Mouse (Mus musculus) heart, postnatal 10 days (tissue): ENCODE results near the gene Isg20l2. TPM values are rescaled to one million over a fixed set of nuclear protein-coding genes. Genes with fewer than 3 reads are reported as not detected.
A peak's percentile ranks its signal among the peaks of the same experiment; 100 is the strongest.
"Not testable (repeated sequence)": the region's sequence is repeated elsewhere in the genome, so short reads cannot be mapped to it uniquely, and the experiment has no call there.

Experiments used
- DNase-seq, 2 experiments: peaks; one replicate each; pipeline ENCODE4 v3.0.0; 2021
- intact Hi-C: fragments of 180-260 bp; cut with DNase I; formaldehyde crosslinking; loops from one replicate; pipeline ENCODE4 v1.15.1; 2025
- total RNA-seq, 2 experiments: library from RNA; stranded (reverse); gene quantifications; 2 replicates each; pipeline ENCODE4 v1.2.3; 2021

Isg20l2 gene
- 10 to 100 TPM; 16.2 to 18.9 TPM for total RNA-seq

DNA sequence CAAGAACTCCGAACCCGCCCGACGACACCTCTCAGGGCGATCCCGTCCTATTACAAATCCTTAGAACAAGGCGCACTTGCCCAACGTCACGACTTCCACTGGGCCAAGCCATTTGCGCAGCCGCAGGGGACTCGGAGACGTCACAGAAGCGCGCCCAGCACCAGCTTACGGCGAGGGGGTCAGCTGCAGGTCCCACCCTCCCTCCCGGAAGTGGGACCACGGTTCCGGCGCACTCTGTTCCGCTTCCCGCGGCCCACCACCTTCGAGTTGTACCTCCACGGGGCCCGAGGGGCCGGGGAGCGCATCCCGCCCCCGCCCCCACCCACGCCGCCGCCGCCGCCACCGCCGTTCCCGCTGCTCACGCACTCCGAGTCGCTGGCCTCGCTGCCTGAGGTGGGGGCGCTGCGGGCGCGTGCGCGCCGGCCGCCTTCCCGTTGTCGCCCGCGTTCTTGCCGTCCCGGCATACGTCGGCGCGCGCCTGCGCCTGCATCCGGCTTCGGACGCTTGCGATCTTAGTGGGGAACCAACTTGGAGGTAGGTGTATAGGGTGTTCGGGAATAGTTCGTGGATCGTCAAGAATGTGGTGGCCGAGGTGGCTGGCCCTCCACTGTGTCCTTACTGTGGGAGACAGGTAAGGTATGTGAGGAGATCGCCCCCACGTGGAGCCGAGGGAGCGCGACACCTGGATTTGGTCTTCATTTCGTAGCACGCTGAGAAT is at the start of gene Isg20l2, which contains the start of gene Rrnad1:
Gene Isg20l2, plus strand, starts transcription at position 237 of the 718 bp plus-strand sequence.
Gene Rrnad1, minus strand, starts transcription at position 640 of the 718 bp plus-strand sequence.
- intact Hi-C loops, result no loop called here
- DNase-seq, result peak; percentile 98 to 99

DNA sequence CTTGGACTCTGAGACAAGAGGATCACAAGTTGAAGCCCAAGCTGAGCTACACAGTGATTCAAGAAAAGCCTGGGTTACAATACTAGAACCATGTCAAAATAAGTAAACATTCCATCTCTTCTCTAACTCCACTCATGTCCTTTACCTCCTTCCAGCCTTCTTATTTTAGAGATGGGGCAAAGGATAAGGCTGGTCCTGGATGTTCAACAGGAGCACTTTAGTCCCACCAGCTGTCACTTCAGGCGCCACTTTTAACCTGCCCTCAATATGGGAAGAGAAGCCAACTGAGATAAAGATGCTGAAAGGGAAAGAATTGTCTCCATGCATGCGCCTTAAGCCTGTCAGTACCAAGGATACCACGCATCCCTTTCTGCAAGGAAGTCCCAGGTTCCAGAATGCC is 45.8 kb upstream of the Isg20l2 start:
- intact Hi-C loops, result no loop called here
- DNase-seq, result no peak

- peak; percentile 44 to 62 for DNase-seq
- intact Hi-C loops, result no loop called here
These were observed 45.3 kb upstream of the Isg20l2 start for GRCm38 (mm10) chr3:87884708-87885251.

- intact Hi-C loops, result loop anchor here (2.0 kb wide), 1 partner anchor 19 kb away; no protein-coding TSS in a partner anchor
- peak; percentile 95 to 96 for DNase-seq
These were observed 44.7 kb upstream of the Isg20l2 start, which contains the start of gene Prcc for GRCm38 (mm10) chr3:87885281-87886003. Prcc (minus strand) TSS chr3:87885608.

DNA sequence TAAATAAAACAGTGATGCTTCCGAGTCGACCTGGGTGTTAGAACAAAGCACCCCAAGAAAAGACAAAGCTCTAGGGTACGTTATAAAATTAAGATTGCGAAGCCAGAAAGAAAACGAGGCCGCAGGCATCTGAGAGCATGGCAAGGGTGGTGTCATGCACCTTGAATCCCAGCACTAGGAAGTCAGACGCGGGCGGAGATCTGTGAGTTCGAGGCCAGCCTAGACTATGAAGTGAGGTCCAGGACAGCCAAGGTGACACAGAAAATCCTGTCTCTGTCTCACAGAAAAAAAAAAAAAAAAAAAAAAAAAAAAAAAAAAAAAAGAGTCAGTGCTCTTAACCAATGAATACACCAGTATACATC is 44.1 kb upstream of the Isg20l2 start:
- no peak for DNase-seq
- intact Hi-C loops, result loop anchor here (2.0 kb wide), 1 partner anchor 19 kb away; no protein-coding TSS in a partner anchor

- DNase-seq, result no peak
- intact Hi-C loops, result loop anchor here (2.0 kb wide), 1 partner anchor 18 kb away; no protein-coding TSS in a partner anchor
These were observed 43.7 kb upstream of the Isg20l2 start for GRCm38 (mm10) chr3:87886416-87886815.

- intact Hi-C loops, result loop anchor here (2.0 kb wide), 1 partner anchor 17 kb away; no protein-coding TSS in a partner anchor
- not testable (repeated sequence) for DNase-seq
These were observed 42.7 kb upstream of the Isg20l2 start for GRCm38 (mm10) chr3:87887400-87887799.

DNA sequence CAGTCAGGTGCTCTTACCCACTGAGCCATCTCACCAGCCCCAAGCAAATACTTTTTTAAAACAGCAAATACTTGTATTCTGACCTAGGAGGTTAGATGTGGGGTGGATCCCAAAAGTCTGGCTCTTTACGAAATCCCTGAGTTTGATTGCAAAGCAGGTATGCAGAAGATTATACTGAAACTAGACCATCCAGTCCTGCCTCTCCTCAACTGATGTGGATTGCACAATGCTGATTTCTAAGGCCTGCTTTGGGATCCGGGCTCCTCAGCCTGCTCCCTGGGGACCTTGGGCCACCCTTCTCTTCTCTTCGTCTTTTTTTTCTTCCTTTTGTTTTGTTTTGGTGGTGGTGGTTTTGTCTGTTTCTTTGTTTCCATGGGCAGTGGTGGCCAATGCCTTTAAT is 38.6 kb upstream of the Isg20l2 start:
- no peak for DNase-seq
- intact Hi-C loops, result no loop called here

GRCm38 (mm10) chr3:87893367-87893905 is 36.7 kb upstream of the Isg20l2 start:
- no peak for DNase-seq
- intact Hi-C loops, result no loop called here

DNA sequence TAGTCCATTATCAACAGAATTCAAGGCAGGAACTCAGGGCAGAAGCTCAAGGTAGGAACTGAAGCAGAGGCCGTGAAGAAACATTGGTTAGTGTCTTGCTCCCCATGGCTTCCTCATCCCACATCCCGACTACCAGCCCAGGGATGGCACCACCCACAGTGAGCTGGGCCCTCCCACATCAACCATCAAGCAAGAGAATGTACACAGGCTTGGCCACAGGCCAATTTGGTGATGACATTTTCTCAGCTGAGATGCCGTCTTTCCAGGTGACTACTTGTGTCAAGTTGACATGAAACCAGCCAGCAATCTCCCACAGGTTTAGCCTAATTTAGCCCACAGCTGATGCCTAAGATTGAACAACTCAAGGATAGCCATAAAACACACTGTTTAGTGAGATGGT is 30.8 kb upstream of the Isg20l2 start:
- no peak for DNase-seq
- intact Hi-C loops, result no loop called here

- intact Hi-C loops, result no loop called here
These were observed 30.3 kb upstream of the Isg20l2 start for GRCm38 (mm10) chr3:87899776-87900175.

GRCm38 (mm10) chr3:87901036-87901624 is 29.0 kb upstream of the Isg20l2 start:
- intact Hi-C loops, result no loop called here

More at GRCm38 (mm10) chr3:87899776-87900175, 30.3 kb upstream of the Isg20l2 start:
- DNase-seq, result no peak

DNA sequence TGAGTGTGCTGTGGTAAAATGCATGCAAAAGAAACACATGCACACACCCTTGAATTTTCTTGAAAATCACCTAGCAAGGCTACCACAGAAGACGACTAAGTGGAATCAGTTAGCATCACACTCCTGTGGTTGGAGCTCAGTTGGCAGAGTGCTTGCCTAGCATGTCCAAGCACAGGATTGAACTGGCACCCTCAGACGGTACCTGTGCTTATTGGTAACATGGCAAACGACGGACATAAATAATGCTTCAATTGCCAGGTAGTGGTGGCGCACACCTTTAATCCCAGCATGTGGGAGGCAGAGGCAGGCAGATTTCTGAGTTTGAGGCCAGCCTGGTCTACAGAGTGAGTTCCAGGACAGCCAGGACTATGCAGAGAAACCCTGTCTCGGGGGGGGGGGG is 28.2 kb upstream of the Isg20l2 start:
- intact Hi-C loops, DNase-seq: not testable (repeated sequence)

More at GRCm38 (mm10) chr3:87901036-87901624, 29.0 kb upstream of the Isg20l2 start:
- DNase-seq, result no peak

DNA sequence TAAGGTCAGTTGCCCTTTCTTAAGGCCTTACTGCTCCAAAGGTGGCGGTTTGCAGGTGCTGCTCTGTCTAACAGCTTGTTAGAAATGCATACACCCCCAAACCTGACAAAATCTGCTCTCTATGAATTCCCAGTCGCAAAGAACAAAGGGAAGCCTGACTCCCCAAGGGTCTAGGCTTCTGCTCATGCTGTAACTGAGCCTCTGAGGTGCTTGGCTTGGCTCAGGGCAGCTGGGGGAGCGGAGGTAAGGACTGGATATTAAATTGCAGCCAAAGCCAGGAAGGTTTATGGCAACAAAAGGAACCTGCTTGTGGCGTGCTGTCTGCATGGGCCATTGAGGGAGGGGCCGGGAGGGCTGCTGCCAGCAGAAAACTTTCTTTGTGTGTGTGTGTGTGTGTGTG is 26.3 kb upstream of the Isg20l2 start:
- intact Hi-C loops, result loop anchor here (2.0 kb wide), 1 partner anchor 17 kb away; no protein-coding TSS in a partner anchor
- no peak for DNase-seq

DNA sequence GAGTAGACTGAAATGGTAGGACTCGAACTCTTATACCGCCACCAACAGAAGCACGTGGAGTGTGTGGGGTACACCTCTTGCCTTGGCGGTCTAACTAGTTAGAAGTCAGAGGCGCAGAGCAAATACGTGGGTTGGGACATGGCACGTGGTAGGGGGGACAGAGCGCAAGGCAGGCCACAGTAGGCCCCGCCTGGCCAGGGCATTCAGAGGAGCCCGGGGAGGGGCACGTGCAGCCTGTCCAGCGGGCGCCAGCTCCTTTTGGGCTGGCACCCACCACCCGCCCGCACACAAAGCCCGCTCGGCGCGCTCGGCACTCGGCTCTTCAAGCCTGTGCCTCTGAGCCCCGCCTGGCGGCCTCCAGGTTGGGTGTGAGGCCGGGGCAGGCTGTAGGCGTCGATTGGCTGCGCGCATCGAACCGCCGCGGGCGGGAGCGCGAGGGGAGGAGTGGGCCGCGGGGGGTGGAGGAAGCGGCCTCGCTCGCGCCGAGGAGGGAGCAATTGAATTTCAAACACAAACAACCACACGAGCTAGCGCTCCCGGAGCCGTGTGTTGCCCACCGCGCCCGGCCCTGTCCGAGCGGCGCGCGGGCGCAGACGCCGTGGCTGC is 24.1 kb upstream of the Isg20l2 start, which contains the start of gene Hdgf:
Gene Hdgf, plus strand, starts transcription at position 442 of the 606 bp plus-strand sequence.
- DNase-seq, result peak; percentile 95 to 96
- intact Hi-C loops, result loop anchor here (2.0 kb wide), 1 partner anchor 19 kb away; no protein-coding TSS in a partner anchor

GRCm38 (mm10) chr3:87906601-87906980 is 23.5 kb upstream of the Isg20l2 start:
- peak; percentile 70 to 74 for DNase-seq
- intact Hi-C loops, result no loop called here

GRCm38 (mm10) chr3:87906981-87907857 is 22.9 kb upstream of the Isg20l2 start:
- peak; percentile 45 to 57 for DNase-seq
- intact Hi-C loops, result no loop called here

GRCm38 (mm10) chr3:87907906-87908305 is 22.2 kb upstream of the Isg20l2 start:
- intact Hi-C loops, result no loop called here
- DNase-seq, result peak in 1 of 2 experiments; percentile 7

GRCm38 (mm10) chr3:87909381-87909780 is 20.7 kb upstream of the Isg20l2 start:
- DNase-seq, result peak in 1 of 2 experiments; percentile 5
- intact Hi-C loops, result no loop called here
